Mouse (Mus musculus) heart, postnatal 14 days (tissue): ENCODE measurements around the gene Top3b. TPM values are rescaled to one million over a fixed set of nuclear protein-coding genes. Genes with fewer than 3 reads are reported as not detected.
A peak's percentile ranks its signal among the peaks of the same experiment; 100 is the strongest.
"Not testable (repeated sequence)": the region's sequence is repeated elsewhere in the genome, so short reads cannot be mapped to it uniquely, and the experiment has no call there.

Experiments
- DNase-seq, 2 experiments: peaks; one replicate each; pipeline ENCODE4 v3.0.0; 2021 to 2022
- intact Hi-C: fragments of 180-260 bp; cut with DNase I; formaldehyde crosslinking; loops from one replicate; pipeline ENCODE4 v1.15.1; 2025
- total RNA-seq, 2 experiments: library from RNA; stranded (reverse); gene quantifications; 2 replicates each; pipeline ENCODE4 v1.2.3; 2021

Top3b gene
- total RNA-seq, 2 experiments from 2014 or later: 36.8 TPM

GRCm38 (mm10) chr16:16896015-16896381 is 25.5 kb downstream of the Top3b start:
- intact Hi-C loops: loop anchor here (1.0 kb wide), 1 partner anchor 16 kb away; no protein-coding TSS in a partner anchor
- DNase-seq: no peak

- intact Hi-C loops: loop anchor here (1.0 kb wide), 1 partner anchor 16 kb away; no protein-coding TSS in a partner anchor
- peak; percentile 97 to 98 for DNase-seq
These were observed 26.0 kb downstream of the Top3b start, which contains the start of gene Ppm1f for GRCm38 (mm10) chr16:16896382-16897055. Gene Ppm1f, plus strand, starts transcription at chr16:16896469.

GRCm38 (mm10) chr16:16897056-16897584 is 26.6 kb downstream of the Top3b start:
- intact Hi-C loops: no loop called here
- no peak for DNase-seq

- no peak for DNase-seq
- intact Hi-C loops: no loop called here
These were observed 31.8 kb downstream of the Top3b start for GRCm38 (mm10) chr16:16902329-16902728.

GRCm38 (mm10) chr16:16903188-16903587 is 32.7 kb downstream of the Top3b start:
- no peak for DNase-seq
- intact Hi-C loops: no loop called here

- DNase-seq: peak; percentile 81
These were observed 37.3 kb downstream of the Top3b start for GRCm38 (mm10) chr16:16907799-16908198.

GRCm38 (mm10) chr16:16911641-16912597 is 41.4 kb downstream of the Top3b start:
- intact Hi-C loops: loop anchor here (1.0 to 2.0 kb wide), 2 partner anchors 16 to 57 kb away; partner anchors contain the start of gene Ppm1f
- peak; percentile 78 to 85 for DNase-seq

More at GRCm38 (mm10) chr16:16907799-16908198, 37.3 kb downstream of the Top3b start:
- intact Hi-C loops: no loop called here

GRCm38 (mm10) chr16:16913440-16913839 is 42.9 kb downstream of the Top3b start:
- intact Hi-C loops: loop anchor here (2.0 kb wide), 1 partner anchor 59 kb away; no protein-coding TSS in a partner anchor
- DNase-seq: no peak

GRCm38 (mm10) chr16:16918441-16919117 is 48.0 kb downstream of the Top3b start:
- intact Hi-C loops: no loop called here
- DNase-seq: no peak

GRCm38 (mm10) chr16:16921021-16921435 is 50.5 kb downstream of the Top3b start:
- intact Hi-C loops: no loop called here

GRCm38 (mm10) chr16:16924481-16924880 is 53.9 kb downstream of the Top3b start:
- no peak for DNase-seq
- intact Hi-C loops: no loop called here

More at GRCm38 (mm10) chr16:16921021-16921435, 50.5 kb downstream of the Top3b start:
- DNase-seq: peak in 1 of 2 experiments; percentile 54

- intact Hi-C loops: no loop called here
- DNase-seq: no peak
These were observed 56.0 kb downstream of the Top3b start for GRCm38 (mm10) chr16:16926536-16926935.

GRCm38 (mm10) chr16:16928908-16929307 is 58.4 kb downstream of the Top3b start:
- DNase-seq, intact Hi-C loops: not testable (repeated sequence)

GRCm38 (mm10) chr16:16930326-16930725 is 59.8 kb downstream of the Top3b start:
- intact Hi-C loops: no loop called here
- DNase-seq: no peak

GRCm38 (mm10) chr16:16930810-16931296 is 60.3 kb downstream of the Top3b start:
- no peak for DNase-seq
- intact Hi-C loops: no loop called here

- no peak for DNase-seq
- intact Hi-C loops: no loop called here
These were observed 69.0 kb downstream of the Top3b start for GRCm38 (mm10) chr16:16939543-16939942.

GRCm38 (mm10) chr16:16941078-16941477 is 70.5 kb downstream of the Top3b start:
- intact Hi-C loops: no loop called here
- DNase-seq: no peak
